Mouse (Mus musculus) heart, postnatal 25 days (tissue): Measurements from ENCODE around the gene Cyp2a4. TPM values are rescaled to one million over a fixed set of nuclear protein-coding genes. Genes with fewer than 3 reads are reported as not detected.
"Not testable (repeated sequence)": the region's sequence is repeated elsewhere in the genome, so short reads cannot be mapped to it uniquely, and the experiment has no call there.

Source experiments
- DNase-seq: peaks from one replicate; pipeline ENCODE4 v3.0.0; 2022; ENCODE audit warnings: low spot score
- intact Hi-C: fragments of 180-260 bp; cut with DNase I; formaldehyde crosslinking; loops from one replicate; pipeline ENCODE4 v1.15.1; 2025
- total RNA-seq, 2 experiments: library from RNA; stranded (reverse); gene quantifications; 2 replicates each; pipeline ENCODE4 v1.2.3; 2021

Cyp2a4 gene
- not detected for total RNA-seq

DNA sequence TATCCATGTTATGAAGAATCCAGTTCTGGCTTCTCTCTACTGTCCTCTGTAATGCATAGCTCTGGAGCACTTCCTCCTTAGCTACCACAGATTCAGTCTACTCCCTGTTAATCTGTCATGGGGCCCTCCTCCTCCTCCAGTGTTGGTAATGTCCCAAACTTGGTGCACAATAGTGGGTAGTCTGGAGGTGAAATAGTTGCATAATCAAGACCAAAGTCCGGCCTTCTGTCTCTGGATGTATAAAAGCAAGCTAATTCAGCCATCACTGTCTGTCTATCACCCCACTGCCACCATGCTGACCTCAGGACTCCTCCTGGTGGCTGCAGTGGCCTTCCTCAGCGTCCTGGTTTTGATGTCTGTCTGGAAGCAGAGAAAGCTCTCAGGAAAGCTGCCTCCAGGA lies at the start of gene Cyp2a4:
TSS of gene Cyp2a4 (plus strand) at position 244 of the 400 bp plus-strand sequence.
- DNase-seq, intact Hi-C loops: not testable (repeated sequence)

- DNase-seq, intact Hi-C loops: not testable (repeated sequence)
Measured at GRCm38 (mm10) chr7:26260034-26260433, 46.9 kb upstream of the Cyp2a4 start, which contains the start of gene Vmn1r184. TSS of gene Vmn1r184 (plus strand) at chr7:26260334.

DNA sequence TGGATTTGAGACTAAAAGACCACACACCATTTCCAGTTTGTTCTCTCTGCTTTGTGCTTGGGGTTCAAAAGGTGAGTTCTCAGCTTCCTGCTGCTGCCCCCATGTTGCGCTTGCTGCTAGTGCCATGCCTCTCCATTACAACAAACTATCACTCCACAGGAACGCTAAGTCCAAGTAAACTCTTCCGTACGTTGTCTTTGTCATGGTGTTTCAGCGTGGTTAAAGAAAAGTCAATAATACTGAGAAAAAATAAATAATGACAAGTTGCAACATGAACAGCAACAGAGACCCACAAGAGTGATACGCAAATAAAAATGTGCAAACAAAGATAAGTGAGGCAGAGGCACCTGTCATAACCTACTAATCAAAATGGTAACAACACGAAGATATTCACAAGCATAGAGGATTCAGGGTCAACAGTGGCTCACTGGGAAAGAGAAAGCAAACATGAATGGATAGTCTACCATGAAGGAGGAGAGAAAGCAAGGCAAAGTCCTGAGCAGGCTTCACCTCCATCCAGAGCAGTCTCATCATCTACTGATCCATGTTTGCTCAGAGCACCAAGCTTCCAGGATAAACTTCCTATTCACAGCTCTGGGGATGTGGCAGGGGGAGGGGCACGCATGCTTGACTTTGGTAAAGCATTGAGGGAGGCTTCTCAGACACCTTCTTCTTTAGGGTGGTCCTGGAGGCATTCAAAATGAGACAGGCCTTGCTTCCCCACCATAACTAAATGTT lies 3.4 kb upstream of the Cyp2a4 start:
- DNase-seq, intact Hi-C loops: not testable (repeated sequence)

DNA sequence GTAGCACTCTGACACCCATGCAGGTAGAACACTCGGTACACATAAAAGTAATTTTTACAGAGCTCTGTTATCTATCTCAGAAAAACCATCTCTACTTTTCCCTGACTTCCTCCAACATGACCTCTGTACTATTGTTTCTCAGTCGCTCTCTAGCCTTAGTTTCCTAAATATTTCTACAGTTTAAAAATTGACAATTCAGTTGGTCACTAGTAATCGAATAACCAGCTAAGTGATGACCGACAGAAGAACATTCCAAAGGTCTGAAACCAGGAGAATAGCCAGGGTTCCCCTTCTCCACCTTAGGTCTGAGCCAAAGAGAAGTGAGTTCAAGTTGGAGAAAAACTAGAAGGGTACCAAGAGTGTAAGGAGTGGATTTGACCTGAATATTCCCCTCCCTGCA lies 4.8 kb downstream of the Cyp2a4 start:
- DNase-seq, intact Hi-C loops: not testable (repeated sequence)

DNA sequence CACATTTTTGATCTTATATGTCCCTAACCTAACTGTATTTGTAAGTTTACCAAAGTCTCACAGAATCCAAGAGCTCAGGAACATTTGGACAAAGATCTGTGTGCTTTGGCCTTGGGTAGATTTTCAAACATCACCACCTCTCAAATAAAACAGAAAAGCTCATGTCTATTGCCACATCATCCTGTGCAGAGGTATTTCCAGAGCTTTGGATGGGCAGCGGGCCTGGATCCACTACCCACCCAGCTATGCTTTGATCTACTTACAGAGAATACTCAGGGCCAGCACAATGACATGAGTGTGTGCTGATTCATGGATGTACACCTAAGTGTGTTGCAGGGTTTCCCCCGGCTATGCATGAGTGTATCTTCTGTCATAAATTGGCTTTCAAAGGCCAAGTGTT lies 8.2 kb downstream of the Cyp2a4 start:
- DNase-seq, intact Hi-C loops: not testable (repeated sequence)

DNA sequence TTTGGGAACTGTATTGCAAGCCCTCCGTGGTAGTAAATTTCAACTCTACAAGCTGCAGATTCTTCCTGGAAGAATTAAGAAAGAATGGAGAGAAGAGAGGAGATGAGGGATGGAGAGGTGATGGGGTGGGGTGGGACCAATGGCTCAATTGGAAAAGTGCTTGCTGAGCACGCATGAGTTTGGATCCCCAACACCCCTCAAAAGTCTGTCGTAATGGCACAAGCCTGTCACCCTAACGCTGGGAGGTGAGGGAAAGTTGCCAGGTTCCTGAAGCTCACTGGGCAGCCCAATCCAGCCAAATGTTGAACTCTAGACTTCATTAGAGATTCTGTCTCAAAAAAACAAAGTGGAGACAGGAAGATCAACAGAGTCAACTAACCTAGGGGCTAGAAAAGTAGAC lies 8.8 kb downstream of the Cyp2a4 start:
- DNase-seq, intact Hi-C loops: not testable (repeated sequence)

DNA sequence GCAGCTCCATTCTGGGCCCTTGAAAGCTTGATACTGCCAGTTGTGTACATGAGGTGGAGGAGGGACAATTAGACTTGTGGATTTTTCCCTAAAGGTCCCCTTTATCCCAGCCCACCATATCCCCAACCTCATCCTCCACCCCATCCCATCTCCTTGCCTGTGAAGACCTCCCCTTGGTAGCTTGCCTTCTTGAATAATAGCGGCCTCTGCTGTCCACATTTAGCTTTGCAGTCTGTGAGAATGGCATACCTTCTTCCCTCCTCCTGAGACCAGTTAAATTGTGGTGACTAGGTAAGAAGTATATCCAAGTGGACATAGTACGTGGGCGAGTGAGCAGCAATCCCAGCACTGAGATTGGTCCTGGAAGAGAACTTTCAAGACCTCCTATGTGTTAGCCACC lies 13.4 kb downstream of the Cyp2a4 start:
- intact Hi-C loops, DNase-seq: not testable (repeated sequence)

DNA sequence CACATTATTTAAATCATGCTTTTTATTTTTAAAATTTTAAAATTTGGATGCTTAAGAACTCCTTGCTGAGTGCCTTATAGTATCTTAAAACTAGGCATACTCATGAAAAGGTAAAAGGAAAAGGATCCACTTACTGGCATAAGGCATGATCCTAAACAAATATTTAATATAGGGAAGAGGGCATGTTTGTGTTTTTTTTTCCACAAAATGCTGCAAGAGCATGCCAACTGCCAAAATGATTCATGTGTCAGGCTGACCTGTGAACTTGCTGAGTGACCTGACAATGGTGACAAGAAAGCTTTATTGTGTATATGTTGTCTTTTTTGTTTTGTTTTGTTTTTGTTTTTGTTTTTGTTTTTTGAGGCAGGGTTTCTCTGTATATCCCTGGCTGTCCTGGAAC lies 43.2 kb downstream of the Cyp2a4 start:
- DNase-seq, intact Hi-C loops: not testable (repeated sequence)

DNA sequence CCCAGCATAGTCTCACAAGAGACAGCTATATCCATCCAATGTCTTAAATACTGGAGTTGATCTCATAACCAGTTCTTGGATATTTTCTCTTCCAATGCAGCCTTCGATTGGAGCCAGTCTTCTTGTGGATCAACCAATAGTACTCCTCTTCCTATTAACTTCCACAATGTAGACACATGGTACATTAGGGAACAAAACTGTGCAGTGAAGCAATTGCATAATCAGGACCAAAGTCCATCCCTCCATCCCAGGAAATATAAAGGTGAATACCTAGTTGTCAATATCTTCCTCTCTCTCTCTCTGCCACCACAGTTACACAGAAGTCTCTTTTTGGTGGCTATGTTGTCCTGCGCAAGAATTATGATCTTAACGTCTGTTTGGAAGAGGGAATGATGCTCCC lies 45.3 kb downstream of the Cyp2a4 start:
- intact Hi-C loops, DNase-seq: not testable (repeated sequence)

DNA sequence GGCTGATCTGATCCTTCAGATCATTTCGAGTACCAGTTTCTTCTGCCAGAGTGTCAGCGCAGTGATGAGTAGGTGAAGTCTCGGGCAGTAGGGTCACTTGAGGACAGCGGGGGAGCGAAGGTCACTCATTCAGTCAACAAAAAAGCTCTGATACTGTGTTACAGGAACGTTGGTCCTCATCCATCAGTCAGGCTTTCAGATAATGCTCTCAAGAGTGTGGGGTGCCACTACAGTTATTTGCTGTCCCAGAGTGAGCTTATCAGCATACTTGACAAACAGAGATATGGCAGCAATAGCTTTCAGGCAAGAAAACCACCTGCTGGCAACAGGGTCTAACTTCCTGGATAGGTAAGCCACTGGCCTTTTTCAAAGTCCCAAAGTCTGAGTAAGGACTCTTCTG lies 49.8 kb downstream of the Cyp2a4 start:
- intact Hi-C loops = not testable (repeated sequence)

More for the DNA sequence above, 49.8 kb downstream of the Cyp2a4 start:
- not testable (repeated sequence) for DNase-seq

Other genes starting within 250 kb of the Cyp2a4 start
- not detected for gene Cyp2b13, start 245.7 kb upstream of the Cyp2a4 start, total RNA-seq
- gene Cyp2b9, start 133.8 kb upstream of the Cyp2a4 start, total RNA-seq = not detected
- gene Vmn1r184, start 46.8 kb upstream of the Cyp2a4 start, total RNA-seq = not detected
- not detected for gene Nlrp9c, start 96.5 kb downstream of the Cyp2a4 start, total RNA-seq
- gene Nlrp4a, start 127.9 kb downstream of the Cyp2a4 start, total RNA-seq = not detected
- gene Nlrp9a, start 227.9 kb downstream of the Cyp2a4 start, total RNA-seq = not detected